Mouse (Mus musculus): ENCODE measurements around the gene Ret. TPM values are rescaled to one million over a fixed set of nuclear protein-coding genes. Genes with fewer than 3 reads are reported as not detected.

Gene Ret
- polyA plus RNA-seq, 1 experiment from 2014 or later = 1.3 TPM

GRCm38 (mm10) chr6:118153091-118153490 is 44.4 kb downstream of the Ret start:
- 80% methylated on average over 5 of the region's 5 CpGs for WGBS
- Histone ChIP-seq H3K9me3 (ENCODE audit: low read length) (no peaks in the 10 kb centered on the region), H3K27ac (ENCODE audit: low read length) (no peak overlapping the region), H3K4me1 (ENCODE audit: insufficient read depth, low read depth, low read length) (no peaks in the 10 kb centered on the region; the same call in 1 of the 2 replicates), H3K4me2 (replicated peaks; ENCODE audit: low read depth, low read length) (no peak overlapping the region), H3K36me3 (ENCODE audit: insufficient read depth, low read length) (no peaks in the 10 kb centered on the region), H3K4me3 (ENCODE audit: low read depth, low read length) (no peak overlapping the region), H3K27me3 (replicated peaks; ENCODE audit: insufficient read depth, low read length) (no peaks in the 10 kb centered on the region), H3K9ac (replicated peaks; ENCODE audit: low read depth) (no peak overlapping the region)
- DNase-seq (ENCODE audit: low spot score) (peak; percentile 66), ATAC-seq (no peak)
- no peak for TF ChIP-seq EP300 (IDR thresholded peaks at IDR 0.05)
- no peak for TF ChIP-seq CTCF (IDR thresholded peaks at IDR 0.05)

DNA sequence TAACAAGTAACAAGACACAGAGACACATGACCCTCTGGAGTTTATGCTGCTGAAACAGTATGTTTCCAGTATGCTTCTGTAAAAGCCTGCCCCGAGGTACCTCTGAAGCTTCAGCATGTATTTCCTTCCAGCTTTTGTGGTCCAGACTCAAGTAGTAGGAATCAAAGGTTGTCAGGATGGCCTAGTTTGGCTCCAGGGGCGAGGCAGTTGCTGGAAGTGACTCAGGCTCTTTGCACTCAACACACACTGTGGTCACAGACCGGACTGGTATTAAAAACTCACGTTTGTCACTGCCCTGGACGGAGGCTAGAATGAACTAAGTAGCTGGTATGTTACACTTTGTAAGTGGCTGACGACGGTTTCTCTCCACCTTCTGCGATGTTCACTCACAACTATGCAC is 46.5 kb downstream of the Ret start:
- DNase-seq (ENCODE audit: low spot score) = no peak
- Histone ChIP-seq H3K4me3 (ENCODE audit: low read depth, low read length) (no peak overlapping the region), H3K36me3 (ENCODE audit: insufficient read depth, low read length) (no peaks in the 10 kb centered on the region), H3K9me3 (ENCODE audit: low read length) (no peaks in the 10 kb centered on the region), H3K4me2 (replicated peaks; ENCODE audit: low read depth, low read length) (no peak overlapping the region), H3K4me1 (ENCODE audit: insufficient read depth, low read depth, low read length) (no peaks in the 10 kb centered on the region), H3K27ac (ENCODE audit: low read length) (no peak overlapping the region), H3K27me3 (replicated peaks; ENCODE audit: insufficient read depth, low read length) (no peaks in the 10 kb centered on the region; the same call in 1 of the 2 replicates), H3K9ac (replicated peaks; ENCODE audit: low read depth) (no peak overlapping the region)
- TF ChIP-seq CTCF (IDR thresholded peaks at IDR 0.05) = no peak
- no peak for TF ChIP-seq EP300 (IDR thresholded peaks at IDR 0.05)
- no peak for ATAC-seq
- 63% methylated on average over 8 of the region's 8 CpGs for WGBS

DNA sequence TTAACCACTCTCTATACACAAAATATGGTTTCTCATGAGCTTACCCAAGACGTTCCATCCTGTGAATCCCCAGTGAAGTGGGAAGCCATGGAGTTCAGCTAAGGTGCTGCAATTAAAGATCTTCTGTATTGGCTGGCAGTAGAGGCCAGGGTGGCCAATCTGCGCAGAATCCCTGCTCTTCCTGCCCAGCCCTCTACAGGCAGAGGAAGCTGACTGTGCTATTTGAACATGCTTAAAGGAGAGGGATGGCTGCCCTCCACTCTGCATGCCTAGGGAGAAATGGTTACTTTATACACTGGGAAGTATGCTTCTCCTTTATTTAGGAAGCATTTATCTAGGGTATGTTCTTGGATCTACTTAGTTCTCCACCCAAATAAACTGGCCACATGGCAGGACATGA is 47.0 kb downstream of the Ret start:
- TF ChIP-seq CTCF (IDR thresholded peaks at IDR 0.05) (no peak), EP300 (IDR thresholded peaks at IDR 0.05) (no peak)
- no peak overlapping the region for H3K4me3 ChIP-seq (ENCODE audit: low read depth, low read length)
- H3K9ac ChIP-seq (replicated peaks; ENCODE audit: low read depth) = no peak overlapping the region
- DNase-seq (ENCODE audit: low spot score) (no peak), ATAC-seq (no peak)
- no peak overlapping the region for H3K27ac ChIP-seq (ENCODE audit: low read length)
- no peaks in the 10 kb centered on the region for H3K36me3 ChIP-seq (ENCODE audit: insufficient read depth, low read length)
- no peaks in the 10 kb centered on the region for H3K9me3 ChIP-seq (ENCODE audit: low read length)
- WGBS = 64% methylated on average over 2 of the region's 2 CpGs
- H3K4me1 ChIP-seq (ENCODE audit: insufficient read depth, low read depth, low read length) = no peaks in the 10 kb centered on the region
- no peak overlapping the region for H3K4me2 ChIP-seq (replicated peaks; ENCODE audit: low read depth, low read length)
- H3K27me3 ChIP-seq (replicated peaks; ENCODE audit: insufficient read depth, low read length) = no peaks in the 10 kb centered on the region; the same call in 1 of the 2 replicates

DNA sequence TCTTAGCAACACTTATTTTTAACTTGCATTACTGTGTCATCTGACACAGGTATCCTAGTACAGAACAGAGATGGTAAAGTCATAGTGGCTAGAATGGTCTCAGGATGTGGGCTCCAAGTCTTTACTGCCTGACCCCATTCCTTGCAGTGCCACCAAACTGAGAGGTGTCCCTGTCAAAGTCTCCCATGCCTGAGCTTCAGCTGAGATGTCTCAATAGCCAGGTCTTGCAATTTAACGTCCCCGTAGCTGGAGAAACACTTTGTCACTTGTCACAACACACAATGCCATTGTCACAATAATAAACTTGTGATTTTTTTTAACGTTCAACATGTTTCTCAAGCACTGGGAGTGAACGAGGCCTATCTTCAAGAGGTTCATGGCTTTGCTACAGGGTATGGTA is 47.4 kb downstream of the Ret start:
- H3K36me3 ChIP-seq (ENCODE audit: insufficient read depth, low read length) = no peaks in the 10 kb centered on the region
- no peak overlapping the region for H3K4me2 ChIP-seq (replicated peaks; ENCODE audit: low read depth, low read length)
- no peak overlapping the region for H3K27ac ChIP-seq (ENCODE audit: low read length)
- no peak overlapping the region for H3K9ac ChIP-seq (replicated peaks; ENCODE audit: low read depth)
- ATAC-seq (no peak), DNase-seq (ENCODE audit: low spot score) (no peak)
- no peak overlapping the region for H3K4me3 ChIP-seq (ENCODE audit: low read depth, low read length)
- H3K4me1 ChIP-seq (ENCODE audit: insufficient read depth, low read depth, low read length) = no peaks in the 10 kb centered on the region
- no peak for TF ChIP-seq EP300 (IDR thresholded peaks at IDR 0.05)
- no peak for TF ChIP-seq CTCF (IDR thresholded peaks at IDR 0.05)
- no peaks in the 10 kb centered on the region for H3K9me3 ChIP-seq (ENCODE audit: low read length)
- H3K27me3 ChIP-seq (replicated peaks; ENCODE audit: insufficient read depth, low read length) = no peaks in the 10 kb centered on the region; the same call in 1 of the 2 replicates
- WGBS = 64% methylated on average over 4 of the region's 4 CpGs

DNA sequence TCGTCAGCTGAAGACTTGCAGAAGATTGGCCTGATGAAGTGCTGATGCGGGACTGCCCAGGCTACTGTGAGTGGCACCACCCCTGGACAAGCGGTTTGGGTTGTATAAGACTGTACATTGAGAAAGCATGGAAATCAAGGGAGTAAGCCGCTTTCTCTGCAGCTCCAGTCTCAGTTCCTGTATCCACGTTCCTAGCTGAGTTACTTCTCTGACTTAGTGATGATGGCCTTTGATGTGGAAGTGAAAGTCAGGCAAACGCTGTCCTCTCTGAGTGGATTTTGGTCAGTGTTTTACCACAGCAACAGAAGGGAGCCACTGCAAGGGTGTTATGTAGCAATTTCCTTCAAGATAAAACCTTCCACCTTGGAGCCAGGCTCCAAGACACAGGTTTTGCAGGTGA is 56.6 kb downstream of the Ret start:
- 70% methylated on average over 6 of the region's 6 CpGs for WGBS
- no peak overlapping the region for H3K4me2 ChIP-seq (replicated peaks; ENCODE audit: low read depth, low read length)
- no peak overlapping the region for H3K27ac ChIP-seq (ENCODE audit: low read length)
- no peak for ATAC-seq
- H3K4me1 ChIP-seq (ENCODE audit: insufficient read depth, low read depth, low read length) = no peaks in the 10 kb centered on the region; the same call in 1 of the 2 replicates
- H3K9me3 ChIP-seq (ENCODE audit: low read length) = no peaks in the 10 kb centered on the region
- no peak for DNase-seq (ENCODE audit: low spot score)
- no peaks in the 10 kb centered on the region for H3K27me3 ChIP-seq (replicated peaks; ENCODE audit: insufficient read depth, low read length)
- no peaks in the 10 kb centered on the region for H3K36me3 ChIP-seq (ENCODE audit: insufficient read depth, low read length)
- no peak overlapping the region for H3K4me3 ChIP-seq (ENCODE audit: low read depth, low read length)
- TF ChIP-seq CTCF (IDR thresholded peaks at IDR 0.05) (no peak), EP300 (IDR thresholded peaks at IDR 0.05) (no peak)
- no peak overlapping the region for H3K9ac ChIP-seq (replicated peaks; ENCODE audit: low read depth)

DNA sequence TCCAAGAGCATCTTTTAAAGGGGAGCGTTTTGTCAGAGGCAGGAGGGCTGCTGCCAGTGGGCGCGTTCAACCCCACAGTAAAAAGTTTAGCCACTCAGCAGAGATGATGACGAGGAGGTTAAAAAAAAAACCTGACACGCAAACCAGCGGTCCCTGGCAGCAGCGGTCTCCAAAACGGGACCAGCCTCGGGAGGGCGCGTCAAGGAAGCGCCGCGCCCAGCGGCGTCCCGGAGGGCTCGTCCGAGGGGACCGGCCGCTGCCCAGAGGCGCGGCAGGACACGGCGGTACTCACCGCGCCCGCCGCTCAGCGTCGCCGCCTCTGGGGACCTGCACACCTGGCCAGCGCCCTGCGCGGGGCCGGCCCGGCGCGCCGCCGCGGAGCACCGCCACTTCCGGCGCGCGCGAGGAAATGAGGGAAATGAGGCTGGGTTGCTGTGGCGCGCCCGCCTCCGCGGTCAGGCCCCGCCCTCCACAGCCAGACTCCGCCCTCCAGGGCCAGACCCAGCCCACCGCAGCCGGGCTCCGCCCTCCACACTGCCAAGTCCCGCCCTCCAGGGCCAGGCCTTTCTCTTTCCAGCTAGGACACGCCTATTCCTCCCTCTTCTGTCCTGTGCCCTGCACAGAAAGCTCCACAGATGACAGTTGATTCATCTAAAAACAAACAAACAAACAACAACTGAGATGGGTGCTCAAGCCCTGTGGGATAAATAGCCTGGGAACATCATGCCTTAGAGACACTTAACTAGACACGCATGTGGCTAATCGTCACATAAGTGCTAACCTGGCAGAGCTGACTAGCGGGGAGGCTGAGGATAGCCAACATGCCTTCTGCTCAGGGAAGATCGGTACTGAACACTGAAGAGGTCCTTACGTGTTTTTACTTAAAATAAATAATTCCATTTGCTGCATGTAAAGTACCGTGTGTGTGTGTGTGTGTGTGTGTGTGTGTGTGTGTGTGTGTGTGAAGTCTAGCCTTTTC is 58.5 kb downstream of the Ret start, which contains the start of gene Csgalnact2:
Gene Csgalnact2 (minus strand): TSS at position 410 of the 979 bp plus-strand sequence.
- peak within 1 kb of the TSS; percentile 78 for H3K4me3 ChIP-seq (ENCODE audit: low read depth, low read length)
- H3K9me3 ChIP-seq (ENCODE audit: low read length) = no peaks in the 10 kb centered on the region
- peak within 1 kb of the TSS; percentile 90 for H3K27ac ChIP-seq (ENCODE audit: low read length)
- H3K9ac ChIP-seq (replicated peaks; ENCODE audit: low read depth) = peak within 1 kb of the TSS; percentile 64
- ATAC-seq = peak; percentile 100
- peak; percentile 96 for DNase-seq (ENCODE audit: low spot score)
- H3K36me3 ChIP-seq (ENCODE audit: insufficient read depth, low read length) = no peaks in the 10 kb centered on the region
- WGBS = 9% methylated on average over 44 of the region's 66 CpGs
- peak; percentile 28 for TF ChIP-seq CTCF (IDR thresholded peaks at IDR 0.05)
- TF ChIP-seq EP300 (IDR thresholded peaks at IDR 0.05) = no peak
- H3K27me3 ChIP-seq (replicated peaks; ENCODE audit: insufficient read depth, low read length) = no peaks in the 10 kb centered on the region
- peak within 1 kb of the TSS; percentile 63 for H3K4me2 ChIP-seq (replicated peaks; ENCODE audit: low read depth, low read length)
- H3K4me1 ChIP-seq (ENCODE audit: insufficient read depth, low read depth, low read length) = no peaks in the 10 kb centered on the region; the same call in 1 of the 2 replicates

All from lung, postnatal 0 days (tissue).